Mouse (Mus musculus) liver, adult 2 months (tissue): ENCODE data around the gene Rere.

ENCODE experiments used
- CTCF ChIP-seq: fragments of 200-500 bp; IDR thresholded peaks from 2 replicates; pipeline ENCODE4 v1.5.1; 2011; ENCODE audit warnings: low read depth, low read length, control low read depth
- POLR2A ChIP-seq: fragments of 200-500 bp; IDR thresholded peaks from 2 replicates; pipeline ENCODE4 v1.6.1; 2011; ENCODE audit warnings: low read length, control low read depth; ENCODE audit not compliant: insufficient read depth; ENCODE audit errors: extremely low read depth

GRCm38 (mm10) chr4:150606449-150607161 is 325.2 kb downstream of the Rere start:
- TF ChIP-seq POLR2A (no peak), CTCF (no peak)
